Mouse (Mus musculus): ENCODE results near the gene Emilin2.

GRCm38 (mm10) chr17:71224521-71224920, 87.3 kb downstream of the Emilin2 start:
- TF ChIP-seq CTCF (IDR thresholded peaks at IDR 0.05; ENCODE audit: control insufficient read depth, insufficient read depth, insufficient replicate concordance, low read depth, low read length) (no peak), POLR2A (IDR thresholded peaks at IDR 0.05; ENCODE audit: control insufficient read depth, low read depth, low read length) (no peak)

Measured in testis, adult 2 months (tissue).